Mouse (Mus musculus): ENCODE measurements around the gene Plxdc2.
"Not testable (repeated sequence)": the region's sequence is repeated elsewhere in the genome, so short reads cannot be mapped to it uniquely, and the experiment has no call there.

Plxdc2 gene

DNA sequence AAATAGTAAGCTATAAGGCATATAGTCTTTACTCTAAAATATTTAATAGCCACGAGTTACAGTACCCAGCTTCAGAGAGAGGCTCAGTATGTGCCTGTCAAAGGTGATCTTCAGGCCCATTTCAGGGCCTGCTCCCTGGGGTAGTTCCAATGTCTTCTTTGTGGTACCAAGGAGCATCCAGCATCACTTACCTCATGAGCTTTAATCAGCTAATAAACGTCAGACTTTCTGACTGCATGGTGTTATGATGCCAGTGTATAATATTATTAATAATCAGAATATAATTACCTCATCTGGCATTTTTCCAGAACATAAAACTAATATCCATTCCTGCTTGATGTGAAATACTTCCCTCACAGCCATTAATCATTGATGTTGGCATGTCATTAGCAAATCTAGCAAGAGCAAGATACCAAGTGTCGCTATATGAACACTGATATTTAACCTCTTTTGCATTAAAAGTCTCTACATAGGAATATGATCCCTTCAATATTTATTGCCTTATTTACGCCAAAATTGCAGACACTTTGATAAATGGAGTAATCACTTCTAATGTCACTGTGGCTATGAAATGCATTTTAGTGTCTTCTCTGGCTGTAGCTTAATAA, 393.3 kb downstream of the Plxdc2 start:
- DNase-seq (ENCODE audit: low spot score) = no peak

DNA sequence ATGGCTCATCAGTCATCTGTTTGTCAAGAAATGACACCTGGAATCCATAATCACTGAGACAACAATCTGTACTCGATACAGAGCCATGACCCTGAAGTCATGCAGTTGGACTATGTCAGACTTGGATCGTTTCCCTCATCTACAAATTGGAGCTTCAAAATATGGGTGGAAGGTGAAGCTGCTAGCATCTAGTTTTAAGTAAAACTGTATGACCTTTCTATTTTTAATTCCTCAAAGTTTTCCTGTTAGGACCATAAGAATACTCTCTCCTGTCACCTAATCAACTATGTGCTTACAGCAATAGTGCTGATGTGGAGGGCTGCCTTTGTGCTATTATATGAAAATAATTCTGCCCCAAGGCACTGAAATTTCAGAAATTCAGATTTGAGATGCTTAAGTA, 401.1 kb downstream of the Plxdc2 start:
- no peak for DNase-seq (ENCODE audit: low spot score)

DNA sequence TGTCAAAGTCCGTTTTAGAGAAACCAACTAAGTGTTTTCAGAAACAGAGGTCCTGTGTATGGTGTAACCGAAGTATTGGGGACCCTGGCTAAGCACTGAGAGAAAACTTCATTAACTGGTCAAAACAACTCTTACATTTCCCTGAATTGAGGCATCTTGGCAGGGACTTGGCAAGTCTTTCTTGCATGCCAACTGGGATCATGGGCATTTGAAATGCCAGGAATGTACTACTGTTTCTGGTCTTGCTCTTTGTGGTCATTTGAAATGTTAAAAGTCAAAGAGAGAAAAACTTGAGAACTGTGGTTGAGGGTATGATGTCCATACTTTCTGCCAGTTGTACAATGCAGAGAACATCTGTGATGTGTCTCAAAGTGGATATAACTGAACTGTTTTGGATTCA, 403.7 kb downstream of the Plxdc2 start:
- DNase-seq (ENCODE audit: low spot score) = no peak

DNA sequence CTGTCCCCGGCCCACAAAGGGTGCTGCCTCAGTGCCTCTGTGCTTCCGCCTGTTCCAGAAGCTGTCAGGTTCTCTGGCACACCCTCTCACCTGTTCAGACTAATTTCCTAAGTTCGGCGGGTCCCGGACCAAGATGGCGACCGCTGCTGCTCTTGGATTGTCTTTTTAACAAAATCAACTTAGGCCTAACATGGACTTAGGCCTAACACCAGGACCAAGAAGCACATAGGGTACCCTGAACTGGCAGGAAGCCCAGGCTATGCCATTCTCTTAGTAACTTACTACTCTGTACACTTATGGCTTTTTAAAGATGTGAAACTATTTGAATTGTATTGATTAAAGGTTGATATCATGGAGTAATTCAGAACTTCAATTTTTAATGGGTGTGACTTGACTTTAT, 413.0 kb downstream of the Plxdc2 start:
- DNase-seq (ENCODE audit: low spot score) = not testable (repeated sequence)

DNA sequence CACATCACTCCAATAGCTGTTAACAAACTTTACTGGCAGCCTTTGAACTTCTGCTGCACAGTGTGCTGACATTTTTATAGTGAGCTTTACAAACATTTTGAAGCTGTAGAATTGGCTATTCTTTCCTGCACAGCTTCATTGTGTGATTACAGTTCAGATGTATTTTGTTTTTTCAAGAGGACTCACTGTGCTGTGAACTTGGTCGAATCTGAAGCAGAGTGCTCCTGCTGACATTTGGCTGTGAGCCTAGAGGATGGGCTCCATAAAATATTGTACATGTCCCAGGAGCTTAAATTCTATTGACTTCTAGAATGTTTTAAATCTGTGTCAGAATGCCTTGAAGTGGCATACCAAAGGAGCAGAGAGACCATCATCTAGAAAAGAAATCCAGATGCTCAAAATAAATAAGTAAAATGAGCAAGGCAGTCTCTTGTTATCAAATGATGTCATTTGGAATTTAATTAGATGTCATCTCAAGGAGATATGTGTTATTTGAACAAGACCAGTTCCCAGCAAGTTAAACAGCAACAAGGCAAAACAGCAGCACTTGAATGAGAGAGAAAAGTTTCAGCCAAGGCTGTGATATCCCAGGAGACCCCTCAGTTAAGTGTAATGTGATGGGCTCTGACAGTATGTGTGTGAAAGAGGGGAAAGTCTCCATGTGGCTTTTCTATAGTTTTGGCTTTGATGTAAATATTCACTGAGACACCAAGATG, 417.5 kb downstream of the Plxdc2 start:
- no peak for DNase-seq (ENCODE audit: low spot score)

DNA sequence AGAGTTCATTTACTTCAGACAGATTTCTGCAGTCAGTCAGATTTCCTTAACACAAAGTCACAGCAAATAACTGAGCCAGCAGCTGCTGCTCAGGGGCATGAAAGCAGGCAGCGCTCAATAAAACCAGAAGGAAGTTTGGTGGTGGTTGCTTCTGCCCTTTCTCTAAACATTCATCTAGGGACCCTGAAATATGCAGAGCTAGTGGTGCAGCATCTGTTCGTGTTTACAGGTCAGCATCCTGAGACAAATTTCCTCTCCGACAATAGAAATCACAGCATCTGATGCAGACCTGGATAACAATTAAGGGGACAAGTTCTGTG, 418.0 kb downstream of the Plxdc2 start:
- DNase-seq (ENCODE audit: low spot score) = no peak

DNA sequence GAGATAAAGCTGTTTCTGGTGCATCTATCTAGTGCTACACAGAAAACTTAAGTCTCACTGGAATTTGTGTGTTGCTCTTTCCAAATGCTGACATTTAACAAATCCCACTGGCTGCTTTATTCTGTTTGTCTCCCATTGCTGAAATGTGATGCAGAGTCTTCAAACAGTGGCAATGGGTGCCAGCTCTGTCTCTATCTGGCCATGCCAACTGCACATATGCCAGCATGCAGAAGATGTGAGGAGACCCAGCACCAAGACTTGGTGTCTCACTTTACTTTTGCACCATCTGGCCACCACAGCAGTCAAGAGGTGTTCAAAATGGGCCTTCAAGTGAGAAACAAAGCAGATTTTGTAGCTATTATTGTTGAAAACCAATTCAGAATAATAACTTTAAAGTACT, 439.2 kb downstream of the Plxdc2 start:
- no peak for DNase-seq (ENCODE audit: low spot score)

Data from ovary, postnatal 10 days (tissue).